Mouse (Mus musculus) ovary, postnatal 14 days (tissue): ENCODE measurements around the gene Ncoa6.
A peak's percentile ranks its signal among the peaks of the same experiment; 100 is the strongest.

Source experiments
- DNase-seq: peaks from one replicate; pipeline ENCODE4 v3.0.0; 2022; ENCODE audit warnings: low spot score

Gene Ncoa6

GRCm38 (mm10) chr2:155436445-155436844 lies 37.2 kb downstream of the Ncoa6 start:
- no peak for DNase-seq

DNA sequence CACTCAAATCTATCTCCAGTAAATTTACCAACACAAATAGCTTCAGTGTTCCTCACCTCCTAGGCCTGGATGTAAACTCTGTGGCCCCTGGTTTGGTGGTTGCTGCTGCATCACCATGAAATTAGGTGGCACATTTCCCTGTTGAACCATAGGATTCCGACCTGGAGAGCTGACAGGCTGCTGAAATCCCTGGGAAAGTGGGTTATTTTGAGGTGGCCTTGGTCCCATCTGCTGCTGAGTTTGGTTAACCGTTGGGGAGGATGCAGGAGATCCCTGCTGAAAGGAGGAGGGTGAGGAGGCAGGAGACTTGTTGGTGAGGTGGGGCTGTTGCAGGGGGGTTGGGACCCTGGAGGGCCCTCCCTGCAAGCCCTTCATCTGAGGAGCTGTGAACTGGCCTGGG lies 52.8 kb downstream of the Ncoa6 start:
- no peak for DNase-seq

DNA sequence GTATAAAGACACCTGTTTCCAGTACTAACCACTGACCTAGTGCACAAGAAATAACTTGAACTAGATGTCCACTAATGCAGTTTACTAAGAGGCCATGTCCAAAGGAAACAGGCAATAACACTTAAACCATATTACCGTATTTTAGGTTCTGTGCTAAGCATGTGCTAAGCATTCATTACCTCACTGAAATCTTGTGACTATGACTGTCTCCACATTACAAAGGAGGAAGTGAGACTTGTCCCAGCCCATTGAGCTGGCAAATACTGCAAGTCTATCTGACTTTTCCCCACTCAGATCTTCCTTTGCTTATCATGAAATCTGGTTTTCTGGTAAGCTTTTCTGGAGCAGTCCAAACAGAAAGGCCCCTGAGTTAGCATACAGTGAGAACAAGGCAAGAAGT lies 69.1 kb downstream of the Ncoa6 start:
- DNase-seq: no peak

DNA sequence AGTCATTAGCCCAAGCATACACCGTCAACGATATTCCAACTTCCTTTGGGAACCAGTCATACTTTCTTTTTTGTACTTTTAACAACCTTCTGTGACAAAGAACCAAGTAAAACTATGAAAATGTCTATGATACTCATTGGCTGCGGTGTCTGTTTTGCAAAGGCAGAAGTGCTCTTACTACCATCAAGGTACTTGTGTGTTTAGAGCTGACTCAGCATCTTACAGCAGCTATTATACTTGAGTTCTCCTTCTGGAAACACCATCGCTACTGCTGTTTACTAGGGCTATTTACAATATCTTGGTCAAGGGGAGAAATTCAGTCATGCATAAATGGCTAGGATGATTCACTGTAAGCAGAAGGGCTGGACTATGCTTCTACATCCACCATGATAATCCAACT lies 71.8 kb downstream of the Ncoa6 start:
- no peak for DNase-seq

DNA sequence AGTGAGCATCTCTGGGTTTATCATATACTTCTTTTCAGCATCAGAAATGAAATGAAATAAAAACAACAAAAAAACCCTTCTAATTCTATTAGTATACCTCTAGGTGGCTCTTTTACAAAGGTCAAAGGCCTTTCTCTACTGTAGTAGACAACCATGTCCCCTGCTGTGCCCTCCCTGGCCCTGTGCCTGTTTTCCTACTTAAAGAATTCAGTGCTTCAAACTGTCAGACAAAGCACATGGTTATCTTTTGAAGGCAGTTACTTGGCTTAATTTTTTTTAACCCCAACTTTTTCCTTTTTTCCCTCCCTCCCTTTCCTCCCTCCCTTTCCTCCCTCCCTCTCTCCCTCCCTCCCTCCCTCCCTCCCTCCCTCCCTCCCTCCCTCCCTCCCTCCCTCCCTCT lies 73.4 kb downstream of the Ncoa6 start:
- DNase-seq: no peak

DNA sequence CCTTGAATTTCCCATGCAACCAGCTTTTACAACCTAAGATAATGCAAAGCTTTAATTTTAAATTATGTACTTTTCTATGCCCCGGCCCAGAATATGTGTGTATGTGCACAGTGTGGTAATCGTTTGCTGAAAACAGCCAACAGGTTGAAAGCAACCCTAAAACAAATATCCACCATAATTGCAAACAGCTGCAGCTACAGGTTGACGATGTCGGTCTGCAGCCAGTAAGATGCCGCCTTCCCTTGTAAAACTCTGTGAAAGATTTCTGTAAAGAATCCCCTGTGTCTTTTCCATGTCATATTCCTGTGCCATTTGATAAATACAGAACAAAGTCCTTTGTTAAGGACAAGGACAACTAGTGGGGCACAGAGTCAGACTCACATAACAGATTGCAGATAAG lies 79.1 kb downstream of the Ncoa6 start:
- no peak for DNase-seq

DNA sequence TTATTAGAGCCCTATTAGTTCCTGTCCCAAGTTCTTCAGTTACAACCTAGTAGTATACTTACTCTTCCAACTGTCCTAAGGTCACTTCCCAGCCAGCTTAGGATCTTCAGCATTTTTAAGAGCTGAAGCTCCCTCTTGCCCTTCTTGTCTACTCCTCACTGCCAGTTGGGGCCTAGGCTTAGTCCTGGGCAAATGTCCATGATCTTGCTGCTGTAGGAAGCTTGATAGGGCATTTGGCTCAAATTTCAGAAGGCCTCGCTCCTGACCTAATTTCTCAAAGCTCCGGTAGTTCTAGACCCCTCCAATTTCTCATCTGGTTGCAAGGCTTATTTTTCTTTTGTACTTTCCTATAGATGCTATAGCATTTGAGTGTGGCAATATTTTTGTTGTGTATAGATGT lies 85.1 kb downstream of the Ncoa6 start:
- DNase-seq: no peak

DNA sequence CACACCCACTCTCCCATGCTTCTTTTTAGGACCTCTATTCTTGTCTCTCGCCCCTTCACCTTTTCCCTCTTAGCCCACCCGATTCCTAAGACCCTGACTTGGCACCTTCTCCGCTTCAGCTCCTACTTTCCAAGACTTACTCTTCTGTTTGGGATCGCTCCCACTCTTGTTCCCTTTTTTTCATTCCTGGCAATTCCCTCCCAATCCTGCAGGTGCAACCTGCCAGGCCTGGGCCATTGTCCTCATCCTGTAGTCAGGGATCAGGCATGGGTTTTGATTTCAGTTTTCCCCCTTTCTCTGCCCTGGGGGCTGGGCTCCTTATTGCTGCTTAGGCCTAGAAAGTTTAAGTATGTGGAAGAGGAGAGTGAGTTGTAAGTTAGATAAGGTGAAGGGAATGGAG lies 86.6 kb downstream of the Ncoa6 start:
- DNase-seq: no peak

GRCm38 (mm10) chr2:155386534-155386899 lies 87.2 kb downstream of the Ncoa6 start:
- no peak for DNase-seq

GRCm38 (mm10) chr2:155385731-155386533 lies 87.8 kb downstream of the Ncoa6 start:
- DNase-seq: no peak

GRCm38 (mm10) chr2:155385090-155385489 lies 88.6 kb downstream of the Ncoa6 start:
- DNase-seq: peak; percentile 72

DNA sequence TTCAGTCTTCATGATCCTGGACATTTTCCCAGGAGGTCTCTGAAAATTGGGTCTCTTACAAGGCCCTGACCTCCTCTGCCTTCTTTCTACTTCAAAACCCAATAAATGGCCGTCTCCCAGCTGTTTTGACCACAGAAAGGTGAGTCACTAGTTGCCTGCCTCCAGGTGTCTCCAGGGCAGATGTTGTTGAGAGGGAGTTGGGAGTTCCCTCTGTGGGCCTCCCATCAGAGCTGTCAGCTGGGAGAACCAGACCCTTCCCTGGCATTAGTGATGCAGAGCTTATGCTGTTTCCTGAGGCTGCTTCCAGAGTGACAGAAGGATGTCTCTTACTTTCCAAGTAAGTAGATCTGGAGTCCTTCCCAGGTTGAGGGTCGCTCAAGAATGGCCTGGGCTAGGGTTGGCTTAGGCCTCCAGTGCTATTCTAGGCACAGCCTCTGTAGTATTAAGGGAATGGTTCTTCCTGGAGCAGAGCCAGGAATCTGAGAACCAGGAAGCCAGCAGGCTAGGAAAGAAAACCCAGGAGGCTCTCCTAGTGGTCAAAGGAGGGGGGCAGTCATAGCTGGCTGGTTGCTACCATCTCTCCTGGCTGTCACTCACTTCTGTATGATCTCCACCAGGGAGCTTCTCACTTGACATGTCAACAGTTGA lies 90.8 kb downstream of the Ncoa6 start:
- peak; percentile 26 for DNase-seq

GRCm38 (mm10) chr2:155382332-155382700 lies 91.4 kb downstream of the Ncoa6 start:
- no peak for DNase-seq

DNA sequence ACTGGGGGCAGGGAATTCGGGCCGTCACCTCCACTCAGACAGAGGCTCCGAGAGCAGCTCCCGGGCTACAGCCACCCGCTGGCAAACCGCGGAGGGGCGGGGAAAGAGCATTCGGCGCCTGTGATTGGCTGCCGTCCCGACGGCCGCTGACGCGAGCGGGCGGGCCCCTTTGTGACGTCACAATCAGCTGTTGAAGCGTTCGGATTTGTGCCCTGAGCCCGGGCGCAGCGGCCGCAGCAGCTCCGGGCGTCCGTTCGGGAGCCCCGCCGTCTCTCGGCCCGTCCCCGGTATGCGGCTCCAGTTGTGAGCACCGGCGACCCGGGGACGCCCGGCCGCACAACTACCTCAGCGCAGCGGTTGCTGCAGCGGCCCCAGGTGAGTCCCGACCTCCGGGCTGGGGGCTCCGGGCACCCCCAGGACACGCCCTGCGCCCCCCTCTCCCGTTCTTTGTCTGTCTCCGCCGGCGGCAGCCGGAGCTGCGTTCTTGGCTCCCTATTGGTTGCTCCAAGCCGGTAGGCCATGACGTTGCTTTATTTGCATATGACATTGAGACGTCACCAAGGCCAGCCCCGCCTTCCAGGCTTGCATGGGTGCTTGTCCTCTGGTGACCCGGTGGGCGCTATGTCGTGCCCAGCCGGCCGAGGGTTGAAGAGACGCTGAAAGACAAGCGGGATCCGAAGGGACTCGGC lies 91.9 kb downstream of the Ncoa6 start:
- peak; percentile 96 for DNase-seq

GRCm38 (mm10) chr2:155381060-155381437 lies 92.6 kb downstream of the Ncoa6 start:
- DNase-seq: no peak

DNA sequence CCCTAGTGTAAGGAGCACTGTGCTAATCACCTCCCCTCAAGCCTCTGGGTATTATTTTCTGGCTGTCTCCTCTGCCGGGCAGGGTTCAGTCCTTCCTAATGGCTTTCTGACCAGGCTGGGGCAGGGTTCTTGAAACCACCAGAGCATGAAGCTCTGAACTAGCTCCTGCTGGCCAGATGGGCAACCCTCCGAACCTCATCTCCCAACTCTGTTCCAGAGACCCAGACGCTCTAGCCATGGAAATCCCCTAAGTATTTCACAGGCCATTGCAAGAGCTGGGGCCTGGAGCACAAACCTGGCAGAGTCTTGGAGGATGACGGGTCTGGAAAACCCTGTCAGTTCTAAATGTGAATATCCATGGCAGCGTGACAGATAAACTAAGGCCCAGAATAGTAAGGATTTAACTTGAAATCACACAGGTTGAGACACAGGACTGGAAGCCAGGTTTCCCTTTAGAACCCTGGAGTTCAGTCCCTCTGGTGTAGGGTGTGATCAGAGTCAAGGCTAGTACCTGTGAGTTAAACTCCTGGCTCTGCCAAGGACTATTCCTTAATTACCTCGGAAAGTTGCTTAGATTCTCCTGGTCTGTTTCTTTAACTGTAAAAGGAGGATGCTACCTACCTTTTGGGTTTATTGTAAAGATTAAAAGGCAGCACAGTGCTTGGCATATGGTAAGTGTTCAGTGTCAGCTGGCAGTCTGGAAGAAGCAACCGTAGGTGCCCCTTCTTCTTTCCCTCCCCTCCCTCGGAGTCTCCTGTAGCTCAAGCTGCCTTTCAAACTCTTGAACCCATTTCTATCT lies 93.2 kb downstream of the Ncoa6 start, which contains the start of gene Trp53inp2:
TSS of gene Trp53inp2 (plus strand) at position 799 of the 799 bp plus-strand sequence.
- DNase-seq: no peak

DNA sequence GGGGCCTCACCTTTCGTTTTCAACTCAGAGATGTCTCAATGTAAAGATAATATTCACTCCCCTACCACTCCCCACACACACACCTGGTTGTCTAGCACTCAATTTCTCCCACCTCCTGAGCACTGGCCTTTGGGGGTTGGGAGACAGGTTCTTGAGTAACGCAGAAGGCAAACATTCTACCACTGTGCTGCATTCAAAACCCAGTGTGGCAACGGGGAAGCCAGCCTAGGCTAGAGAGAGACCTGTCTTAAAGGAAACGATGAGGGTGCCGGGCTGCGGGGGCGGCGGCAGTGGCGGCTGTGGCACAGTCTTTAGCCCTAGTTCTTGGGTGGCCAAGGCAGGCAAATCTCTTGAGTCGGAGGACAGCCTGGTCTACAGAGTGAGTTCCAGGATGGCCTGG lies 97.5 kb downstream of the Ncoa6 start:
- no peak for DNase-seq

DNA sequence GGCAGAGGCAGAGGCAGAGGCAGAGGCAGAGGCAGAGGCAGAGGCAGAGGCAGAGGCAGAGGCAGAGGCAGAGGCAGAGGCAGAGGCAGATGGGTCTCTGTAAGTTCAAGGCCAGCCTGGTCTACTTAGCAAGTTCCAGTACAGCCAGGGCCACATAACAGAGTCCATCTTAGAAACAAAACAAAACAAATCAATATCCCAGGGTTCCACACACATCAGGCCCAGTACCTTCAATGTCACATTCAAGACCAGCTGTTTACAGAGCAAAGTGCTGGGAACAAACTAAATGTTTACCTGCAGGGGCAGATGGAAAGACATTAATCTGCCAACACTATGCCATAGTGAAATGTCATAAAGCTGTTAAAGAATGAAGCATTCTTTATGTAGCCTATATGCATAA lies 99.2 kb downstream of the Ncoa6 start:
- no peak for DNase-seq

DNA sequence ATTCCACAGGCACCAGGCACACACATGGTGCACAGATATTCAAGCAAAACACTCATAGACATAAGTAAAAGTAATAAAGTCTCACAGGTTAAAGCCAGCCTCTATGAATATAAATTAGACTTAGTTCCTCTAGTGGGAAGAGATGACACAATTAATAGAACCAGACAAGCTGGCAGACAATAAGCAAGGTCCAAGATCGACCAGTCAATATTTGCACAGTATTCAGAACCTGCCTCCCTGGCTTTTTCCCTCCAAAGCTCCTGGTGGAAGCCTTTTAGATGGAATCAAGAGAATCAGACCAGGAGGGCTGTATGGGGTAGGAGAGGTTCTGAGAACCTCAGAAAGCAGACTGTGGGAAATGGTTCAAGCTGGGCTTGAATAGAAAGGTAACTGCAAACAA lies 99.8 kb downstream of the Ncoa6 start:
- DNase-seq: no peak

- DNase-seq: no peak
These were observed 100.4 kb downstream of the Ncoa6 start for GRCm38 (mm10) chr2:155373302-155373701.

DNA sequence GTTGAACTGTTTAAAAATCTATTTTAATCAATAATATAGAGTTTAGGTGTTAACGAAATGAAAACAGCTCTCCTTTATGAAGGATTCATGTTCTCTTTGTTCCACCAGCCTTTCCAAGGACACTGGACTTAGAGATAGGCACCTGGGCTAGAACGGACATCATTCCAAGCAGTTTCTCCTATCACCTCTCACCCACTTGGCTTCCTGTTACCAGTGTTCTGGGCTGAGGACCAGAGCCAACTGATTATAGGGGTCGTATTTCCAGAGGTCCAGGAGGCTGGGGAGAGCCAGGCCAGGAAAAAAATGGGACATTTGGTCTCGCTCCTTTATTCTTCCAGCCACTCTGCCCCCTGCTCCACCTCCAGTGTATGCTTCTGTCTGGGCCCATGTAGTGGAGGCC lies 101.2 kb downstream of the Ncoa6 start:
- DNase-seq: no peak

DNA sequence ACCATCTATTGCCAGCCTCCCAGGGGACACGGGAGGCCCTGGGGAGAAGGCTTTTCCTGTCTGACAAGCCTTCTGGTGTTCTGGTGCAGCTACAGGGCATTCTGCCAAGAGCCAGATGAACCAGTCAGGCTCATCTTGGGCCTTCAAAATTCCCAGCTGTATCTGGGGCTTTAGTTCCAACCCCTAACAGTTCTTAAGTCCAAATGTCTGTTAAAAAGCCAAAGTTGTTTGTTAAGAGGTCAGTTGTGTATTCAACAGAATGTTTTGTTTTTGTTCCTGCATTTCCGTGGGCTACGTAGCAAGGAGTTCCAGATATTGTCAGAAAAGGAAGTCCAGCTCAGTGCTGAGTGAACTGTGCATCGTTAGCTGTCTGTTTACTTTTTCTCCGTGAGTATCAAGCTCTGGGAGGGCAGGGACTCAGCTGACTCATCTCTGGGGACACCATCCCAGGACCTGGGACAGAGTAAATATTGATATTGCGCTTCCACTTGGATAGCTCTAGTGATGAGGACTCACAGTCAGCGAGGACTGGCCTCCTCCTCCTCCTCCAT lies 104.3 kb downstream of the Ncoa6 start:
- DNase-seq: peak; percentile 26
